In the genomic region with DNA sequence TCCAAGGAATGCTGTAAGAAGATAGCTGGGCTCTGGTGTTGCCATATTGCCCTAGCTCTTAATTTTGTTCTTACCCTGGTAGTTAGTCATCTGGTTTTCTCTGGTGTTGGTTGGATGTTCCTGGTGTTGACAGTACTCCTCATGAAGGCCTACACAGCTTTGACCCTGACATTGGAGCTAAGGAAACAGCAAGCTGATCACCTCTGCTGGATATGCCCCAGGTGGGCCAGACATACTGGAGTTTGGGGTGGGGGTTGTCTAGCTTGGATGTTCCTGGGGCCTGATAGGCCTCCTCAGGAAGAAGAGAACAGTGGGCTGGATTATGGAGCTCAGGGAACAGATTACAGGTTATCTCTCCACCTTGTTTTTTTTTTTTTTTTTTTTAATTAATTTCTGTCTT, we compare ENCODE assay signal across 17 mouse cellular contexts.
A peak's percentile ranks its signal among the peaks of the same experiment; 100 is the strongest.
DNase-seq lines count a peak whose midpoint lies in the region; TF ChIP-seq lines count a peak whose summit lies in the region.
"Had no signal": no experiment of that assay in that cellular context is flagged by ENCODE, and none has a peak within 500 bp of the region (broad histone marks: within the 10 kb centered on the region; RNA-seq: fewer than 3 reads in every experiment).

No protein-coding gene starts in this region.

- intact Hi-C loops in heart, adult 2 months (cut with DNase I) = no loop called here

- no peak overlapping the region for H3K27ac ChIP-seq in heart, embryonic 10.5 days
- H3K27ac ChIP-seq in heart, adult 2 months = no peak overlapping the region

- no peak for TF ChIP-seq EP300 in heart, adult 2 months (IDR thresholded peaks at IDR 0.05; ENCODE audit: insufficient read depth, low read depth, low read length)

- no peaks in the 10 kb centered on the region for H3K9me3 ChIP-seq in heart, embryonic 10.5 days
- H3K9me3 ChIP-seq: G1E had no signal

- no peak for TF ChIP-seq POLR2A in heart, adult 2 months (IDR thresholded peaks at IDR 0.05; ENCODE audit: insufficient read depth, low read depth, low read length)

- no peak overlapping the region for H3K9ac ChIP-seq in heart, adult 2 months (ENCODE audit: low read depth, low read length)

- DNase-seq in heart, adult 11 months = peak; percentile 66
- DNase-seq in heart, adult 18-20 months = no peak
- DNase-seq in heart, embryonic 10.5 days (ENCODE audit: low spot score) = peak; percentile 58
- DNase-seq in heart, adult 2 months = no peak
- DNase-seq: adrenal gland, adult 2 months; adrenal gland, adult 8-10 months; adrenal gland, postnatal 10 days; adrenal gland, postnatal 14 days; adrenal gland, postnatal 25 days; adrenal gland, postnatal 36 days; B cell, adult 2 months; cerebellum, adult 11 months; cerebellum, adult 11-12 months; cerebellum, adult 18-20 months had no signal

- H3K79me2 ChIP-seq in heart, adult 2 months (replicated peaks; ENCODE audit: control insufficient read depth, insufficient read depth, low read length) = no peaks in the 10 kb centered on the region

- no peak overlapping the region for H3K4me3 ChIP-seq in heart, embryonic 10.5 days
- no peak overlapping the region for H3K4me3 ChIP-seq in heart, adult 2 months

- H3K27me3 ChIP-seq in heart, embryonic 10.5 days (ENCODE audit: insufficient read depth, poor library complexity, severe bottlenecking) = no peaks in the 10 kb centered on the region
- no peaks in the 10 kb centered on the region for H3K27me3 ChIP-seq in heart, adult 2 months (ENCODE audit: control insufficient read depth, insufficient read depth, low read length)
- H3K27me3 ChIP-seq: CH12.LX, Patski had no signal

- no peaks in the 10 kb centered on the region for H3K4me1 ChIP-seq in heart, embryonic 10.5 days
- H3K4me1 ChIP-seq in heart, adult 2 months (ENCODE audit: control insufficient read depth, insufficient read depth, low read length) = no peaks in the 10 kb centered on the region

- TF ChIP-seq CTCF in heart, adult 2 months (IDR thresholded peaks at IDR 0.05) = no peak

- H3K36me3 ChIP-seq in heart, embryonic 10.5 days = no peaks in the 10 kb centered on the region
- H3K36me3 ChIP-seq in heart, adult 2 months (ENCODE audit: control insufficient read depth, insufficient read depth, low read length) = no peaks in the 10 kb centered on the region
- H3K36me3 ChIP-seq: G1E had no signal

Comparison
In these comparisons a context has a peak if more than half of its experiments do, and no peak if none do; other contexts are left out.
1. DNase-seq: peak in heart, adult 11 months (single experiment) and heart, embryonic 10.5 days (single experiment); none in heart, adult 18-20 months (0 of 2) and heart, adult 2 months (0 of 2).